Mouse (Mus musculus): Measurements from ENCODE around the gene Sdhb. TPM values are rescaled to one million over a fixed set of nuclear protein-coding genes. Genes with fewer than 3 reads are reported as not detected.

The Sdhb gene
- polyA plus RNA-seq, 1 experiment from 2014 or later = 502 TPM

GRCm38 (mm10) chr4:140996812-140997211 lies 35.8 kb downstream of the Sdhb start:
- 96% methylated on average over 9 of the region's 9 CpGs for WGBS
- H3K36me3 ChIP-seq (replicated peaks; ENCODE audit: control insufficient read depth, insufficient read depth) = peaks cover 98% of the 10 kb centered on the region
- ATAC-seq (ENCODE audit: low FRiP score) = no peak
- no peak for DNase-seq (ENCODE audit: low spot score)
- H3K4me3 ChIP-seq (replicated peaks; ENCODE audit: low read length) = no peak overlapping the region
- no peaks in the 10 kb centered on the region for H3K4me1 ChIP-seq (replicated peaks; ENCODE audit: control insufficient read depth, insufficient read depth, low read length)
- no peak overlapping the region for H3K4me2 ChIP-seq (replicated peaks)
- no peaks in the 10 kb centered on the region for H3K27me3 ChIP-seq (ENCODE audit: control insufficient read depth, insufficient read depth, low read length)
- no peaks in the 10 kb centered on the region for H3K9me3 ChIP-seq (ENCODE audit: control insufficient read depth, low read length)
- no peak overlapping the region for H3K27ac ChIP-seq
- no peak overlapping the region for H3K9ac ChIP-seq

- no peak for ATAC-seq (ENCODE audit: low FRiP score)
- H3K4me1 ChIP-seq (replicated peaks; ENCODE audit: control insufficient read depth, insufficient read depth, low read length) = peaks cover 6% of the 10 kb centered on the region; the same call in 1 of the 2 replicates
- H3K9me3 ChIP-seq (ENCODE audit: control insufficient read depth, low read length) = no peaks in the 10 kb centered on the region
- no peaks in the 10 kb centered on the region for H3K27me3 ChIP-seq (ENCODE audit: control insufficient read depth, insufficient read depth, low read length)
- H3K36me3 ChIP-seq (replicated peaks; ENCODE audit: control insufficient read depth, insufficient read depth) = peaks cover 67% of the 10 kb centered on the region
- no peak overlapping the region for H3K4me2 ChIP-seq (replicated peaks)
- DNase-seq (ENCODE audit: low spot score) = no peak
- H3K4me3 ChIP-seq (replicated peaks; ENCODE audit: low read length) = no peak overlapping the region
- H3K27ac ChIP-seq = no peak overlapping the region
- no peak overlapping the region for H3K9ac ChIP-seq
- WGBS = 83% methylated on average over 13 of the region's 13 CpGs
Measured at GRCm38 (mm10) chr4:141005983-141006382, 45.0 kb downstream of the Sdhb start.

- DNase-seq (ENCODE audit: low spot score) = no peak
- no peak overlapping the region for H3K9ac ChIP-seq
- no peak for ATAC-seq (ENCODE audit: low FRiP score)
- H3K4me1 ChIP-seq (replicated peaks; ENCODE audit: control insufficient read depth, insufficient read depth, low read length) = peaks cover 25% of the 10 kb centered on the region
- no peak overlapping the region for H3K27ac ChIP-seq
- no peak overlapping the region for H3K4me2 ChIP-seq (replicated peaks)
- H3K9me3 ChIP-seq (ENCODE audit: control insufficient read depth, low read length) = no peaks in the 10 kb centered on the region
- H3K27me3 ChIP-seq (ENCODE audit: control insufficient read depth, insufficient read depth, low read length) = no peaks in the 10 kb centered on the region
- 93% methylated on average over 8 of the region's 8 CpGs for WGBS
- peaks cover 50% of the 10 kb centered on the region for H3K36me3 ChIP-seq (replicated peaks; ENCODE audit: control insufficient read depth, insufficient read depth)
- H3K4me3 ChIP-seq (replicated peaks; ENCODE audit: low read length) = no peak overlapping the region
Measured at GRCm38 (mm10) chr4:141008028-141008427, 47.0 kb downstream of the Sdhb start.

- WGBS = 21% methylated on average over 7 of the region's 7 CpGs
Measured at GRCm38 (mm10) chr4:141010118-141010517, 49.1 kb downstream of the Sdhb start, which contains the start of gene Mfap2. Mfap2 (plus strand) TSS chr4:141010418.

GRCm38 (mm10) chr4:141010526-141010925 lies 49.5 kb downstream of the Sdhb start:
- DNase-seq (ENCODE audit: low spot score) (peak; percentile 74), ATAC-seq (ENCODE audit: low FRiP score) (peak; percentile 76)
- H3K4me2 ChIP-seq (replicated peaks) = peak overlapping the region; percentile 76
- peaks cover 50% of the 10 kb centered on the region for H3K36me3 ChIP-seq (replicated peaks; ENCODE audit: control insufficient read depth, insufficient read depth)
- peak overlapping the region; percentile 73 for H3K4me3 ChIP-seq (replicated peaks; ENCODE audit: low read length)
- H3K9me3 ChIP-seq (ENCODE audit: control insufficient read depth, low read length) = no peaks in the 10 kb centered on the region
- H3K27me3 ChIP-seq (ENCODE audit: control insufficient read depth, insufficient read depth, low read length) = no peaks in the 10 kb centered on the region
- H3K4me1 ChIP-seq (replicated peaks; ENCODE audit: control insufficient read depth, insufficient read depth, low read length) = peaks cover 26% of the 10 kb centered on the region
- WGBS = 0% methylated on average over 26 of the region's 26 CpGs
- peak overlapping the region; percentile 82 for H3K9ac ChIP-seq
- H3K27ac ChIP-seq = peak overlapping the region; percentile 77

More at GRCm38 (mm10) chr4:141010118-141010517, 49.1 kb downstream of the Sdhb start, which contains the start of gene Mfap2:
- Histone ChIP-seq H3K27me3 (ENCODE audit: control insufficient read depth, insufficient read depth, low read length) (no peaks in the 10 kb centered on the region), H3K36me3 (replicated peaks; ENCODE audit: control insufficient read depth, insufficient read depth) (peaks cover 50% of the 10 kb centered on the region), H3K4me1 (replicated peaks; ENCODE audit: control insufficient read depth, insufficient read depth, low read length) (peaks cover 26% of the 10 kb centered on the region), H3K9ac (peak within 1 kb of the TSS; percentile 82), H3K4me2 (replicated peaks) (peak within 1 kb of the TSS; percentile 76), H3K4me3 (replicated peaks; ENCODE audit: low read length) (peak within 1 kb of the TSS; percentile 73), H3K27ac (peak within 1 kb of the TSS; percentile 77), H3K9me3 (ENCODE audit: control insufficient read depth, low read length) (no peaks in the 10 kb centered on the region)
- DNase-seq (ENCODE audit: low spot score) (no peak), ATAC-seq (ENCODE audit: low FRiP score) (no peak)

GRCm38 (mm10) chr4:141010941-141011429 lies 50.0 kb downstream of the Sdhb start:
- peaks cover 50% of the 10 kb centered on the region for H3K36me3 ChIP-seq (replicated peaks; ENCODE audit: control insufficient read depth, insufficient read depth)
- DNase-seq (ENCODE audit: low spot score) = peak; percentile 52
- 1% methylated on average over 17 of the region's 17 CpGs for WGBS

GRCm38 (mm10) chr4:141011556-141012328 lies 50.7 kb downstream of the Sdhb start:
- DNase-seq (ENCODE audit: low spot score) (no peak), ATAC-seq (ENCODE audit: low FRiP score) (peak; percentile 11; the same call in 1 of the 2 replicates)
- peak overlapping the region; percentile 77 for H3K27ac ChIP-seq
- no peaks in the 10 kb centered on the region for H3K9me3 ChIP-seq (ENCODE audit: control insufficient read depth, low read length)
- H3K4me2 ChIP-seq (replicated peaks) = peak overlapping the region; percentile 76
- H3K4me3 ChIP-seq (replicated peaks; ENCODE audit: low read length) = peak overlapping the region; percentile 73
- H3K9ac ChIP-seq = peak overlapping the region; percentile 82
- 35% methylated on average over 14 of the region's 14 CpGs for WGBS
- H3K36me3 ChIP-seq (replicated peaks; ENCODE audit: control insufficient read depth, insufficient read depth) = peaks cover 50% of the 10 kb centered on the region
- no peaks in the 10 kb centered on the region for H3K27me3 ChIP-seq (ENCODE audit: control insufficient read depth, insufficient read depth, low read length)
- H3K4me1 ChIP-seq (replicated peaks; ENCODE audit: control insufficient read depth, insufficient read depth, low read length) = peaks cover 26% of the 10 kb centered on the region

More at GRCm38 (mm10) chr4:141010941-141011429, 50.0 kb downstream of the Sdhb start:
- peak overlapping the region; percentile 77 for H3K27ac ChIP-seq
- ATAC-seq (ENCODE audit: low FRiP score) = peak; percentile 51
- H3K4me2 ChIP-seq (replicated peaks) = peak overlapping the region; percentile 76
- H3K4me3 ChIP-seq (replicated peaks; ENCODE audit: low read length) = peak overlapping the region; percentile 73
- H3K27me3 ChIP-seq (ENCODE audit: control insufficient read depth, insufficient read depth, low read length) = no peaks in the 10 kb centered on the region
- peaks cover 26% of the 10 kb centered on the region for H3K4me1 ChIP-seq (replicated peaks; ENCODE audit: control insufficient read depth, insufficient read depth, low read length)
- peak overlapping the region; percentile 82 for H3K9ac ChIP-seq
- H3K9me3 ChIP-seq (ENCODE audit: control insufficient read depth, low read length) = no peaks in the 10 kb centered on the region

- Histone ChIP-seq H3K9me3 (ENCODE audit: control insufficient read depth, low read length) (no peaks in the 10 kb centered on the region), H3K4me1 (replicated peaks; ENCODE audit: control insufficient read depth, insufficient read depth, low read length) (peaks cover 26% of the 10 kb centered on the region), H3K9ac (0 out of 2 replicates have a peak overlapping the region, but pooled peaks have one; percentile 82), H3K36me3 (replicated peaks; ENCODE audit: control insufficient read depth, insufficient read depth) (peaks cover 45% of the 10 kb centered on the region), H3K4me2 (replicated peaks) (peak overlapping the region; percentile 76), H3K4me3 (replicated peaks; ENCODE audit: low read length) (no peak overlapping the region), H3K27me3 (ENCODE audit: control insufficient read depth, insufficient read depth, low read length) (no peaks in the 10 kb centered on the region), H3K27ac (peak overlapping the region; percentile 77; the same call in 1 of the 2 replicates)
- ATAC-seq (ENCODE audit: low FRiP score) = no peak
- 59% methylated on average over 10 of the region's 10 CpGs for WGBS
- DNase-seq (ENCODE audit: low spot score) = no peak
Measured at GRCm38 (mm10) chr4:141012558-141012957, 51.6 kb downstream of the Sdhb start.

GRCm38 (mm10) chr4:141014114-141014513 lies 53.1 kb downstream of the Sdhb start:
- Histone ChIP-seq H3K27me3 (ENCODE audit: control insufficient read depth, insufficient read depth, low read length) (no peaks in the 10 kb centered on the region), H3K4me2 (replicated peaks) (no peak overlapping the region), H3K4me1 (replicated peaks; ENCODE audit: control insufficient read depth, insufficient read depth, low read length) (peaks cover 26% of the 10 kb centered on the region), H3K27ac (no peak overlapping the region), H3K9ac (no peak overlapping the region), H3K36me3 (replicated peaks; ENCODE audit: control insufficient read depth, insufficient read depth) (peaks cover 54% of the 10 kb centered on the region), H3K4me3 (replicated peaks; ENCODE audit: low read length) (no peak overlapping the region), H3K9me3 (ENCODE audit: control insufficient read depth, low read length) (no peaks in the 10 kb centered on the region)
- ATAC-seq (ENCODE audit: low FRiP score) = no peak
- DNase-seq (ENCODE audit: low spot score) = no peak
- 76% methylated on average over 8 of the region's 8 CpGs for WGBS

All from hindbrain, embryonic 14.5 days (tissue).